Mouse (Mus musculus) olfactory bulb, adult 2 months (tissue): ENCODE results near the gene Vps13a. TPM values are rescaled to one million over a fixed set of nuclear protein-coding genes. Genes with fewer than 3 reads are reported as not detected.

Source experiments
- H3K27ac ChIP-seq: fragments of 200-500 bp; 2 replicates; pipeline ENCODE4 v1.5.1; 2012; ENCODE audit warnings: low read depth, low read length; ENCODE audit not compliant: insufficient read depth
- H3K4me1 ChIP-seq: fragments of 200-500 bp; 2 replicates; pipeline ENCODE4 v1.6.1; 2012; ENCODE audit warnings: low read length; ENCODE audit not compliant: control insufficient read depth, insufficient read depth
- H3K4me3 ChIP-seq: fragments of 200-500 bp; 2 replicates; pipeline ENCODE4 v1.5.1; 2012; ENCODE audit warnings: mild to moderate bottlenecking, low read depth, low read length, moderate library complexity; ENCODE audit not compliant: insufficient read depth
- CTCF ChIP-seq: fragments of 200-500 bp; IDR thresholded peaks from 2 replicates; pipeline ENCODE4 v1.5.1; 2012; ENCODE audit warnings: low read depth, mild to moderate bottlenecking, low read length, moderate library complexity; ENCODE audit not compliant: insufficient read depth
- POLR2A ChIP-seq: fragments of 200-500 bp; IDR thresholded peaks from 2 replicates; pipeline ENCODE4 v1.6.1; 2012; ENCODE audit warnings: mild to moderate bottlenecking, low read depth, low read length, moderate library complexity; ENCODE audit not compliant: insufficient read depth
- WGBS: fragments of 180-500 bp; shearing (Covaris S2); methylation state at CpG from one replicate; pipeline ENCODE4 v1.1.7; 2018; 5-methylcytosine and 5-hydroxymethylcytosine counted together
- polyA plus RNA-seq: library from polyadenylated mRNA; stranded (reverse); fragments of >200 nt; gene quantifications from 2 replicates; pipeline ENCODE4 v1.2.4, GENCODE M21; 2012; ENCODE audit warnings: low replicate concordance; ENCODE audit not compliant: missing spikeins, insufficient read depth, insufficient read length

The Vps13a gene
- polyA plus RNA-seq, 1 experiment, result not detected

GRCm38 (mm10) chr19:16598653-16599297, 182.0 kb downstream of the Vps13a start:
- WGBS, result 60% methylated on average over 11 of the region's 11 CpGs
- H3K4me1 ChIP-seq, result no peaks in the 10 kb centered on the region; the same call in 1 of the 2 replicates
- H3K4me3 ChIP-seq, result no peak overlapping the region
- no peak overlapping the region for H3K27ac ChIP-seq
- no peak for TF ChIP-seq POLR2A
- no peak for TF ChIP-seq CTCF

- TF ChIP-seq CTCF (no peak), POLR2A (no peak)
- Histone ChIP-seq H3K4me1 (no peaks in the 10 kb centered on the region; the same call in 1 of the 2 replicates), H3K27ac (no peak overlapping the region), H3K4me3 (no peak overlapping the region)
- WGBS, result 69% methylated on average over 6 of the region's 6 CpGs
These were observed 183.5 kb downstream of the Vps13a start for GRCm38 (mm10) chr19:16597216-16597615.

GRCm38 (mm10) chr19:16593975-16594317, 186.8 kb downstream of the Vps13a start:
- no peaks in the 10 kb centered on the region; the same call in 1 of the 2 replicates for H3K4me1 ChIP-seq
- no peak overlapping the region for H3K4me3 ChIP-seq
- no peak overlapping the region for H3K27ac ChIP-seq
- TF ChIP-seq CTCF (no peak), POLR2A (no peak)

GRCm38 (mm10) chr19:16593256-16593974, 187.3 kb downstream of the Vps13a start:
- WGBS, result 72% methylated on average over 7 of the region's 7 CpGs

GRCm38 (mm10) chr19:16585379-16585778, 195.4 kb downstream of the Vps13a start:
- Histone ChIP-seq H3K27ac (no peak overlapping the region), H3K4me3 (no peak overlapping the region), H3K4me1 (peaks cover 3% of the 10 kb centered on the region; the same call in 1 of the 2 replicates)
- 16% methylated on average over 3 of the region's 3 CpGs for WGBS
- TF ChIP-seq CTCF (no peak), POLR2A (no peak)

More at GRCm38 (mm10) chr19:16593256-16593974, 187.3 kb downstream of the Vps13a start:
- Histone ChIP-seq H3K27ac (no peak overlapping the region), H3K4me1 (no peaks in the 10 kb centered on the region), H3K4me3 (no peak overlapping the region)
- TF ChIP-seq POLR2A (no peak), CTCF (no peak)

- Histone ChIP-seq H3K4me1 (peaks cover 3% of the 10 kb centered on the region; the same call in 1 of the 2 replicates), H3K4me3 (no peak overlapping the region), H3K27ac (no peak overlapping the region)
- no peak for TF ChIP-seq CTCF
- TF ChIP-seq POLR2A, result no peak
- WGBS, result 78% methylated on average over 7 of the region's 7 CpGs
These were observed 196.2 kb downstream of the Vps13a start for GRCm38 (mm10) chr19:16584546-16584945.

GRCm38 (mm10) chr19:16580501-16580900, 200.2 kb downstream of the Vps13a start:
- WGBS, result 92% methylated on average over 8 of the region's 8 CpGs
- TF ChIP-seq POLR2A (no peak), CTCF (no peak)
- Histone ChIP-seq H3K4me3 (no peak overlapping the region), H3K4me1 (peaks cover 3% of the 10 kb centered on the region; the same call in 1 of the 2 replicates), H3K27ac (no peak overlapping the region)

- 86% methylated on average over 7 of the region's 7 CpGs for WGBS
- Histone ChIP-seq H3K27ac (no peak overlapping the region), H3K4me3 (no peak overlapping the region), H3K4me1 (peaks cover 3% of the 10 kb centered on the region; the same call in 1 of the 2 replicates)
- no peak for TF ChIP-seq CTCF
- TF ChIP-seq POLR2A, result no peak
These were observed 201.0 kb downstream of the Vps13a start for GRCm38 (mm10) chr19:16579656-16580260.

- TF ChIP-seq POLR2A (no peak), CTCF (no peak)
- Histone ChIP-seq H3K4me3 (no peak overlapping the region), H3K4me1 (no peaks in the 10 kb centered on the region), H3K27ac (no peak overlapping the region)
- WGBS, result 85% methylated on average over 6 of the region's 6 CpGs
These were observed 203.9 kb downstream of the Vps13a start for GRCm38 (mm10) chr19:16576790-16577189.

Other genes with a start within 250 kb of the Vps13a start
- not detected in 2 replicates for gene Foxb2, start 92.9 kb upstream of the Vps13a start, polyA plus RNA-seq
- gene Prune2, start 175.2 kb upstream of the Vps13a start, polyA plus RNA-seq, result 194 and 202 TPM in 2 replicates